Mouse (Mus musculus) forebrain, postnatal 0 days (tissue): ENCODE data around the gene H2al1f. TPM values are rescaled to one million over a fixed set of nuclear protein-coding genes. Genes with fewer than 3 reads are reported as not detected.

ENCODE experiments used
- ATAC-seq: fragments of 200-750 bp; cut with Nextera tagmentation; 2 replicates; pipeline ENCODE4 v1.8.0; 2017; ENCODE audit warnings: mild to moderate bottlenecking, moderate library complexity
- DNase-seq: peaks from one replicate; pipeline ENCODE4 v3.0.0-alpha.2; 2015
- H3K27ac ChIP-seq: fragments of 300-500 bp; sonication (generic); 2 replicates; pipeline ENCODE4 v1.5.1; 2014; ENCODE audit warnings: low read depth, mild to moderate bottlenecking, antibody characterized with exemption, low read length, moderate library complexity, mixed read lengths
- H3K27me3 ChIP-seq: fragments of 300-500 bp; sonication (generic); 2 replicates; pipeline ENCODE4 v1.6.1; 2014; ENCODE audit warnings: mild to moderate bottlenecking, low read length, mixed read lengths; ENCODE audit not compliant: insufficient read depth
- H3K36me3 ChIP-seq: fragments of 300-500 bp; sonication (generic); 2 replicates; pipeline ENCODE4 v1.6.1; 2014; ENCODE audit warnings: mild to moderate bottlenecking, moderate library complexity; ENCODE audit not compliant: insufficient read depth
- H3K4me1 ChIP-seq: fragments of 300-500 bp; sonication (generic); 2 replicates; pipeline ENCODE4 v1.6.1; 2014; ENCODE audit warnings: antibody characterized with exemption; ENCODE audit not compliant: insufficient read depth
- H3K4me2 ChIP-seq: fragments of 300-500 bp; sonication (generic); 2 replicates; pipeline ENCODE4 v1.6.1; 2014; ENCODE audit warnings: low read depth, mild to moderate bottlenecking, moderate library complexity
- H3K4me3 ChIP-seq: fragments of 300-500 bp; sonication (generic); 2 replicates; pipeline ENCODE4 v1.5.1; 2014; ENCODE audit warnings: low read depth, low read length, mixed read lengths
- H3K9ac ChIP-seq: fragments of 300-500 bp; sonication (generic); 2 replicates; pipeline ENCODE4 v1.6.1; 2014; ENCODE audit warnings: mild to moderate bottlenecking
- H3K9me3 ChIP-seq: fragments of 300-500 bp; sonication (generic); 2 replicates; pipeline ENCODE4 v1.6.1; 2016; ENCODE audit warnings: low read length
- CTCF ChIP-seq: sonication (generic); IDR thresholded peaks from 2 replicates; pipeline ENCODE4 v1.5.1; 2016; ENCODE audit warnings: antibody characterized with exemption, control low read depth, low read depth
- WGBS: fragments of 180-500 bp; shearing (Covaris S2); extraction: QIAGEN DNeasy Blood & Tissue Kit; methylation state at CpG from one replicate; pipeline ENCODE4 v1.1.7; 2014; 5-methylcytosine and 5-hydroxymethylcytosine counted together
- polyA plus RNA-seq: library from polyadenylated mRNA; unstranded; fragments of >200 nt; fragmentation: Nextera tagmentation; extraction: Ambion mirVana; gene quantifications from 2 replicates; pipeline ENCODE4 v1.2.1, GENCODE M21; 2015
- total RNA-seq: library from RNA; depleted of rRNA; stranded (reverse); fragments of >200 nt; gene quantifications from 2 replicates; pipeline ENCODE4 v1.2.3, GENCODE M21; 2014; rRNA removed

The H2al1f gene
- total and polyA plus RNA-seq, 2 experiments from 2014 or later = not detected

DNA sequence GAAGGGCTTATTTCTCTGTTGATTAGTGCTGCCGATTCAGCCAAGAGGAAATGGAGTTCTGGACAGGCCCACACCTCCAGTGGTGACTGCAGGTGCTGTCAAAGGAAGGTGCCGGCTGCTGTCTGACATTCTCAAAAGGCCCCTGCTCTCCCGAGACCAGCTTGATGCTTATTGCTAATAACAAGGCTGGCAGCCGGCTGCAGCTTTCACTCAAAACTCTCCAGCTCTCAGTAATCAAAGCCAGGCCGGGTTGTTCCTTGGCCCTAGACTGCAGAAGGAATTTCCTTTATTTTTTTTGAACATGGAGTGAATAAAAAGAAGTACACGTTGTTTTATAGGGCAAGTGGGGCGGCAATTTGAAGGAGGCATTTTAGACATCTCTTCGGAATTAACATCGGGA is 30.8 kb downstream of the H2al1f start:
- H3K4me1 ChIP-seq = no peaks in the 10 kb centered on the region
- 42% methylated on average over 9 of the region's 9 CpGs for WGBS
- H3K27me3 ChIP-seq = no peaks in the 10 kb centered on the region
- DNase-seq (no peak), ATAC-seq (no peak)
- H3K4me2 ChIP-seq = no peak overlapping the region
- H3K9me3 ChIP-seq = no peaks in the 10 kb centered on the region
- H3K4me3 ChIP-seq = no peak overlapping the region
- no peaks in the 10 kb centered on the region for H3K36me3 ChIP-seq
- TF ChIP-seq CTCF = no peak
- no peak overlapping the region for H3K27ac ChIP-seq
- no peak overlapping the region for H3K9ac ChIP-seq

DNA sequence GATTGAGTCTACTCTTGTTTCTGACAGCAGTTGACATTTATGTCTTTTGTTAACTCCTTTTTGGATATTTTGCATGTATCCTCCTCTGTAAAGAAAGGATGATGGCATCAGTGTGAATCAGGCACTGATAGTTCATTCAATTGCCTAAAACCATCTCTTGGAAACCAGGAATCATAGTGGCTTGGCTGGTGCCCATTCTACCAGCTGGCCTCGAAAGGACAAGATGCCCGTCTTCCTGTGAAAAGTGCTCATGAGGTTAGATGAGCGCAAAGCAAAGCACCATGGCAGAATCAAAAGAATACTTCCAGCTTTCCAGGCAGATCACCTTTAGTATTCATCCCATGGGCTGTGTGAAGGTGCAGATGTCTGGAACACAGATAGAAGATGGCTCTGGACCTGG is 31.8 kb downstream of the H2al1f start:
- ATAC-seq (no peak), DNase-seq (no peak)
- Histone ChIP-seq H3K4me3 (no peak overlapping the region), H3K9ac (no peak overlapping the region), H3K4me2 (no peak overlapping the region), H3K27ac (no peak overlapping the region), H3K36me3 (no peaks in the 10 kb centered on the region), H3K27me3 (no peaks in the 10 kb centered on the region), H3K4me1 (no peaks in the 10 kb centered on the region), H3K9me3 (no peaks in the 10 kb centered on the region)
- TF ChIP-seq CTCF = no peak
- WGBS = 77% methylated on average over 3 of the region's 3 CpGs

DNA sequence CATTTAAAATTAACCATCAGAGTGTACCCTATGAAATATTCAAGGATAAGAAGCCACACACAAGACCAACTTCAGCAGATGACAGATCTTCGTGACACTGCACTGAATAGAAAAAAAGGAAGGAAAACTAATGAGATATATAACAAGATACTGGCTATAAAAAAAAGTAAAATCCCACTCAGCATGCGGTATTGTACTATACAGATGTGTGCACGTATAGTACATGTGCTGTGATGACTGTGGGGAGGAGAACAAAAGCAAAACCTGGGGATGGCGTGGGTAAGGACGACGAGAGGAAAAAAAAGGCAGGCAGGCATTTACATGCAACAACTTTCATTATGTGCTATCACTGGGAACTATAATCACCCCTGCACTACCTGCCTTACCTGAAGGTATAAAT is 45.9 kb downstream of the H2al1f start:
- no peak overlapping the region for H3K4me3 ChIP-seq
- WGBS = 78% methylated on average over 6 of the region's 6 CpGs
- TF ChIP-seq CTCF = no peak
- H3K27me3 ChIP-seq = no peaks in the 10 kb centered on the region
- ATAC-seq (no peak), DNase-seq (no peak)
- H3K4me1 ChIP-seq = no peaks in the 10 kb centered on the region
- H3K27ac ChIP-seq = no peak overlapping the region
- no peak overlapping the region for H3K4me2 ChIP-seq
- H3K9me3 ChIP-seq = no peaks in the 10 kb centered on the region
- no peaks in the 10 kb centered on the region for H3K36me3 ChIP-seq
- H3K9ac ChIP-seq = no peak overlapping the region

DNA sequence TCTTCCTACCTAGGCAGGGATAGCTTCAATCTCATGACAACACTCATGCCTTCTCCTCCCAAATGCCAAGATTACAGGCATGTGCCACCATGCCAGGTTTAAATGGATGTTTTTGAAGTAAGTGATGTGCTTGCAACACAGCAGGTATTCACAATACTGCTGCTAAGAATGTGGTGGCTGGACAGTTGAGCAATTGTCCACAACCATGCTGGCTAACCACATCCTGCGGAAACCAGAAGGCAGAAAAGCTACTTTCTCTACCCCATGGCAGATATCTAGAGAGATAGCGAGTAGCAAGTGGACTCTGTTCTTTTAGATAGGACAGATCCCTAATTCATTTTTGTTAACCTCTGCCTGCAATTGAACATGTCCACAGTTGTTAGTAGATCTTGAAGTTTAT is 46.3 kb downstream of the H2al1f start:
- 95% methylated on average over 2 of the region's 2 CpGs for WGBS

DNA sequence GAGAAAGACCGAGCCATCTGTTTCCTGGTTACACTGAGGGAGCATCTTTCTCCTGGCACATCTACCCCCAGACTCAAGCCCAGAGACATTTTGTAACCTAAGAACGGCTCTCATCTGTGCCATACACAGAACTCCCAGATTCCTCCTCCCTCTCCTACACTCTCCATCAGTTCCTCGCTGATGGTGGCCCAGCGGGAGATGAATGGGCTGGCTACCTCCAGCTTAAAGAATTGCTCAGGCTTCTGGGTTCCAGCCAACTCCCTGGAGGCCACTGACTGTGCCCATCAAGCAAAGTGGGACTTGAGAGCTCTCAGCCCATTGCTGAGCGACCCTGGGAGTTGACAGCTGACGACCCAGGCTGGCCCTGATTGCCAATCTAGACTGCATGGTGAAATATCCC is 48.9 kb downstream of the H2al1f start:
- Histone ChIP-seq H3K36me3 (no peaks in the 10 kb centered on the region), H3K4me1 (no peaks in the 10 kb centered on the region), H3K4me2 (no peak overlapping the region), H3K9ac (no peak overlapping the region), H3K9me3 (no peaks in the 10 kb centered on the region), H3K4me3 (no peak overlapping the region), H3K27me3 (no peaks in the 10 kb centered on the region), H3K27ac (no peak overlapping the region)
- TF ChIP-seq CTCF = no peak
- WGBS = 42% methylated on average over 6 of the region's 6 CpGs
- ATAC-seq (peak; percentile 66; the same call in 1 of the 2 replicates), DNase-seq (peak; percentile 23)

More for the DNA sequence above, 46.3 kb downstream of the H2al1f start:
- Histone ChIP-seq H3K9ac (no peak overlapping the region), H3K9me3 (no peaks in the 10 kb centered on the region), H3K27ac (no peak overlapping the region), H3K4me3 (no peak overlapping the region), H3K4me2 (no peak overlapping the region), H3K36me3 (no peaks in the 10 kb centered on the region), H3K4me1 (no peaks in the 10 kb centered on the region), H3K27me3 (no peaks in the 10 kb centered on the region)
- DNase-seq (no peak), ATAC-seq (no peak)
- no peak for TF ChIP-seq CTCF

Other genes with a start within 250 kb of the H2al1f start
- not detected in 2 replicates for gene H2al1a, start 15.9 kb upstream of the H2al1f start, total RNA-seq
- gene H2al1a, start 15.9 kb upstream of the H2al1f start, polyA plus RNA-seq = not detected in 2 replicates
- not detected in 2 replicates for gene H2al1b, start 12.7 kb upstream of the H2al1f start, total RNA-seq
- not detected in 2 replicates for gene H2al1b, start 12.7 kb upstream of the H2al1f start, polyA plus RNA-seq
- not detected in 2 replicates for gene H2al1c, start 9.5 kb upstream of the H2al1f start, total RNA-seq
- gene H2al1c, start 9.5 kb upstream of the H2al1f start, polyA plus RNA-seq = not detected in 2 replicates
- not detected in 2 replicates for gene H2al1d, start 6.3 kb upstream of the H2al1f start, total RNA-seq
- gene H2al1d, start 6.3 kb upstream of the H2al1f start, polyA plus RNA-seq = not detected in 2 replicates
- gene H2al1e, start 3.2 kb upstream of the H2al1f start, total RNA-seq = not detected in 2 replicates
- gene H2al1e, start 3.2 kb upstream of the H2al1f start, polyA plus RNA-seq = not detected in 2 replicates
- not detected in 2 replicates for gene H2al1g, start 3.1 kb downstream of the H2al1f start, total RNA-seq
- gene H2al1g, start 3.1 kb downstream of the H2al1f start, polyA plus RNA-seq = not detected in 2 replicates
- not detected in 2 replicates for gene H2al1h, start 6.3 kb downstream of the H2al1f start, total RNA-seq
- not detected in 2 replicates for gene H2al1h, start 6.3 kb downstream of the H2al1f start, polyA plus RNA-seq
- gene H2al1i, start 9.5 kb downstream of the H2al1f start, total RNA-seq = not detected in 2 replicates
- not detected in 2 replicates for gene H2al1i, start 9.5 kb downstream of the H2al1f start, polyA plus RNA-seq
- not detected in 2 replicates for gene H2al1j, start 12.7 kb downstream of the H2al1f start, total RNA-seq
- gene H2al1j, start 12.7 kb downstream of the H2al1f start, polyA plus RNA-seq = not detected in 2 replicates